Mouse (Mus musculus): Measurements from ENCODE around the gene Mphosph9. TPM values are rescaled to one million over a fixed set of nuclear protein-coding genes. Genes with fewer than 3 reads are reported as not detected.
"Not testable (repeated sequence)": the region's sequence is repeated elsewhere in the genome, so short reads cannot be mapped to it uniquely, and the experiment has no call there.

Gene Mphosph9
- total and polyA plus RNA-seq, 2 experiments from 2014 or later, result 7.8 to 23.6 TPM

DNA sequence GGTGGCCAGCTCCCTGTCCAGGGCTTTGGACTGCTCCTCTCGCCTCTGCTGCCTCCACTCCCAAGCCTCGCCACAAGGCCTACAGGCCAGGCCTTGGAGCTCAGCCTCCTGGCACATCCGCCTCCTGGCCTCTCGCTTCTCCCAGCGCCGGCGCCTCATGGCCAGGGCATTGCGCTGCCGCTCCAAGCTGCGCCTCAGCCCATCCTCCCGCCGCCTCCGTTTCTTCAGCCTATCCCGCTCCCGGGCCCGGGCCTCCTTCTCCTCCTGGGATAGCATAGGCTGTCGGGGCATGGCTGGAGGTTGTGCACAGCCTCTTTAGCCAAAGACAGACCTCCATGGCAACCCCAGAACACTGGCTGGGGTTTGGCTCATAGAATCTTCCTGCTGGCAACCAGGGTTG is 21.4 kb upstream of the Mphosph9 start:
- WGBS, result 82% methylated on average over 17 of the region's 17 CpGs
- DNase-seq (no peak), ATAC-seq (no peak)
- Histone ChIP-seq H3K9ac (no peak overlapping the region), H3K4me1 (ENCODE audit: insufficient read depth) (peaks cover 14% of the 10 kb centered on the region), H3K4me2 (ENCODE audit: low read depth) (no peak overlapping the region), H3K27ac (ENCODE audit: low read depth, low read length) (peak overlapping the region; percentile 96), H3K27me3 (ENCODE audit: insufficient read depth, low read length) (no peaks in the 10 kb centered on the region), H3K4me3 (ENCODE audit: low read depth, low read length) (no peak overlapping the region), H3K36me3 (ENCODE audit: insufficient read depth) (peaks cover 36% of the 10 kb centered on the region), H3K9me3 (ENCODE audit: low read length) (no peaks in the 10 kb centered on the region)
- no peak for TF ChIP-seq CTCF (IDR thresholded peaks at IDR 0.05; ENCODE audit: low read depth)

GRCm38 (mm10) chr5:124342897-124343296 is 15.1 kb upstream of the Mphosph9 start:
- DNase-seq, result no peak
- H3K27me3 ChIP-seq (ENCODE audit: insufficient read depth, low read length), result no peaks in the 10 kb centered on the region
- no peaks in the 10 kb centered on the region for H3K9me3 ChIP-seq (ENCODE audit: low read length)
- no peak for TF ChIP-seq CTCF (IDR thresholded peaks at IDR 0.05; ENCODE audit: low read depth)
- H3K4me3 ChIP-seq (ENCODE audit: low read depth, low read length), result no peak overlapping the region
- WGBS, result 66% methylated on average over 8 of the region's 8 CpGs
- H3K27ac ChIP-seq (ENCODE audit: low read depth, low read length), result peak overlapping the region; percentile 46; the same call in 1 of the 2 replicates
- no peak overlapping the region for H3K4me2 ChIP-seq (ENCODE audit: low read depth)
- H3K9ac ChIP-seq, result no peak overlapping the region
- H3K36me3 ChIP-seq (ENCODE audit: insufficient read depth), result peaks cover 22% of the 10 kb centered on the region
- ATAC-seq, result no peak
- no peaks in the 10 kb centered on the region; the same call in 1 of the 2 replicates for H3K4me1 ChIP-seq (ENCODE audit: insufficient read depth)

GRCm38 (mm10) chr5:124341753-124342339 is 14.1 kb upstream of the Mphosph9 start:
- not testable (repeated sequence) for H3K4me2 ChIP-seq (ENCODE audit: low read depth); H3K4me3 ChIP-seq (ENCODE audit: low read depth, low read length); DNase-seq; H3K27ac ChIP-seq (ENCODE audit: low read depth, low read length); H3K9me3 ChIP-seq (ENCODE audit: low read length); H3K27me3 ChIP-seq (ENCODE audit: insufficient read depth, low read length); H3K9ac ChIP-seq; ATAC-seq; H3K4me1 ChIP-seq (ENCODE audit: insufficient read depth)
- H3K36me3 ChIP-seq (ENCODE audit: insufficient read depth), result peaks cover 20% of the 10 kb centered on the region
- WGBS, result 69% methylated on average over 6 of the region's 6 CpGs
- TF ChIP-seq CTCF (IDR thresholded peaks at IDR 0.05; ENCODE audit: low read depth), result peak; percentile 15; the same call in 1 of the 2 replicates

GRCm38 (mm10) chr5:124338791-124339190 is 11.0 kb upstream of the Mphosph9 start:
- WGBS, result 81% methylated on average over 8 of the region's 8 CpGs
- H3K9ac ChIP-seq, result no peak overlapping the region
- ATAC-seq (no peak), DNase-seq (no peak)
- TF ChIP-seq CTCF (IDR thresholded peaks at IDR 0.05; ENCODE audit: low read depth), result no peak
- H3K4me3 ChIP-seq (ENCODE audit: low read depth, low read length), result no peak overlapping the region
- no peaks in the 10 kb centered on the region for H3K36me3 ChIP-seq (ENCODE audit: insufficient read depth)
- H3K4me2 ChIP-seq (ENCODE audit: low read depth), result no peak overlapping the region
- H3K27me3 ChIP-seq (ENCODE audit: insufficient read depth, low read length), result no peaks in the 10 kb centered on the region
- peak overlapping the region; percentile 70 for H3K27ac ChIP-seq (ENCODE audit: low read depth, low read length)
- H3K4me1 ChIP-seq (ENCODE audit: insufficient read depth), result peaks cover 10% of the 10 kb centered on the region; the same call in 1 of the 2 replicates
- H3K9me3 ChIP-seq (ENCODE audit: low read length), result no peaks in the 10 kb centered on the region

DNA sequence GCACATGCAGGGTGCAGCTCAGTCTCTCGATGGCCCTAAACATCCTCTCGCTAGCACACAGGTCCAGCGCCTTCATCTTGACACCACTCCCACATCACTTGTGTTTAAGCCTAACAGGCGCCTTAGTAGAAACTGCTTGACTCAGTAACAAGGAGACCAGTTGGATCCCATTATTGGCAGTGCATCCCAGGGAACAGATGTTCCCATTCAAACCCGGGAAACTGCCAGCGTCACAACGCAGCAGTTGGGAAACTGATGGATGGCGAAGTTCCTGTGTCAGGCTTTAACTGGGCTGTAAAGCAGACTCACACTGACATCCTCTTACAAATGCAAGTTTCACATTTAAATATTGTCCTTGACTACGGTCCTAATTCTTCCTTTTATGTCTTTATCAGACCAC is 10.1 kb upstream of the Mphosph9 start:
- H3K9me3 ChIP-seq (ENCODE audit: low read length), result no peaks in the 10 kb centered on the region
- H3K4me3 ChIP-seq (ENCODE audit: low read depth, low read length), result no peak overlapping the region
- H3K4me1 ChIP-seq (ENCODE audit: insufficient read depth), result peaks cover 13% of the 10 kb centered on the region; the same call in 1 of the 2 replicates
- H3K27ac ChIP-seq (ENCODE audit: low read depth, low read length), result peak overlapping the region; percentile 70
- ATAC-seq (peak; percentile 29; the same call in 1 of the 2 replicates), DNase-seq (peak; percentile 79)
- H3K27me3 ChIP-seq (ENCODE audit: insufficient read depth, low read length), result no peaks in the 10 kb centered on the region
- H3K36me3 ChIP-seq (ENCODE audit: insufficient read depth), result no peaks in the 10 kb centered on the region
- no peak for TF ChIP-seq CTCF (IDR thresholded peaks at IDR 0.05; ENCODE audit: low read depth)
- 29% methylated on average over 9 of the region's 9 CpGs for WGBS
- no peak overlapping the region for H3K4me2 ChIP-seq (ENCODE audit: low read depth)
- H3K9ac ChIP-seq, result no peak overlapping the region

DNA sequence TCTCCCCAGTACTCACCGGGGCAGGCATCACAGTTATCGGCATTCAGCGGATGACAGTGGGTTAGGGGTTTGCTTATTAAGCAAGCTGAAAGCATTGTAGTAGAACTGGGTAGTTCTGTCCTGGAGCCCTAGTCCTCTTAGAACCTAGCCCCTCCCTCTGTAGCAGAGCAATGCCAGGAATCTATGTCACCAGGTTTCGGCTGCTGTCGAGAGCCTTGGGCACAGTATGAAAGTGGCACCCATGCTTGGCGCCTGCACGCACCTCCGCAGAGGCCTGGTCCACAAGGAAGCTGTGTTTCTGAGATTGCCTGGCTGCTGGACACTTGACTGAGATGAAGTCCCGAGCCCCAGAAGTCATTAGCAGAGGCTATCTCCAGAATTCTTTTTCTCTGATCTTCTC is 9.3 kb upstream of the Mphosph9 start:
- Histone ChIP-seq H3K4me3 (ENCODE audit: low read depth, low read length) (no peak overlapping the region), H3K9ac (no peak overlapping the region), H3K4me1 (ENCODE audit: insufficient read depth) (peaks cover 13% of the 10 kb centered on the region; the same call in 1 of the 2 replicates), H3K9me3 (ENCODE audit: low read length) (no peaks in the 10 kb centered on the region), H3K36me3 (ENCODE audit: insufficient read depth) (no peaks in the 10 kb centered on the region), H3K27ac (ENCODE audit: low read depth, low read length) (peak overlapping the region; percentile 70), H3K27me3 (ENCODE audit: insufficient read depth, low read length) (no peaks in the 10 kb centered on the region), H3K4me2 (ENCODE audit: low read depth) (no peak overlapping the region)
- DNase-seq (no peak), ATAC-seq (no peak)
- TF ChIP-seq CTCF (IDR thresholded peaks at IDR 0.05; ENCODE audit: low read depth), result no peak
- 78% methylated on average over 9 of the region's 9 CpGs for WGBS

DNA sequence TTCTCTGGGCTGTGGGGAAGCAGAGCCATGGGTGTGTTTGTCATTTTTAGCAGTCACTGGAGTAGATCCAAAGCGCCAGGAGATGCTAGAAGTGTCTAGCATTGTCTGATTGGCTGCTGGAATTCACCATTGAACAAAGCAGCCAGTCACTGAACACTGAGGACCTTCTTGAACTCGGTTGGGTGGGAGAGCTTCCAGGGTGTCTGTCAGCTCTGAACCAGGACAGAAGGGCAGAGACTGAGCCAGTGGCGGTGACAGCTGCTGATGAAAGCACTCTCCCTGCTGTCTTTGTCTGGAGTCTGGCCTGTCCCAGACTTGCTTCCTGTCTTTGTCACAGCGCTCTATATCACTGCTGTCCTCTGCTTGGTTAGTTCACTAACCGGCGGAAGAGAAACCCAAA is 6.6 kb upstream of the Mphosph9 start:
- 0 out of 2 replicates have a peak overlapping the region, but pooled peaks have one; percentile 22 for H3K9ac ChIP-seq
- H3K4me3 ChIP-seq (ENCODE audit: low read depth, low read length), result no peak overlapping the region
- peak; percentile 93 for ATAC-seq
- WGBS, result 16% methylated on average over 6 of the region's 6 CpGs
- peak; percentile 87 for DNase-seq
- H3K36me3 ChIP-seq (ENCODE audit: insufficient read depth), result no peaks in the 10 kb centered on the region
- no peaks in the 10 kb centered on the region for H3K9me3 ChIP-seq (ENCODE audit: low read length)
- no peak overlapping the region for H3K4me2 ChIP-seq (ENCODE audit: low read depth)
- no peaks in the 10 kb centered on the region for H3K27me3 ChIP-seq (ENCODE audit: insufficient read depth, low read length)
- TF ChIP-seq CTCF (IDR thresholded peaks at IDR 0.05; ENCODE audit: low read depth), result no peak
- peak overlapping the region; percentile 90 for H3K27ac ChIP-seq (ENCODE audit: low read depth, low read length)
- peaks cover 13% of the 10 kb centered on the region; the same call in 1 of the 2 replicates for H3K4me1 ChIP-seq (ENCODE audit: insufficient read depth)
